Mouse (Mus musculus) midbrain, embryonic 12.5 days (tissue): ENCODE data around the gene Cntnap5c. TPM values are rescaled to one million over a fixed set of nuclear protein-coding genes. Genes with fewer than 3 reads are reported as not detected.
"Not testable (repeated sequence)": the region's sequence is repeated elsewhere in the genome, so short reads cannot be mapped to it uniquely, and the experiment has no call there.

Experiments used
- ATAC-seq: fragments of 200-750 bp; cut with Nextera tagmentation; 2 replicates; pipeline ENCODE4 v1.8.0; 2017; ENCODE audit warnings: low read depth, moderate TSS enrichment, moderate library complexity; ENCODE audit not compliant: low FRiP score
- H3K27ac ChIP-seq: fragments of 300-500 bp; sonication (generic); replicated peaks from 2 replicates; pipeline ENCODE4 v1.5.1; 2016; ENCODE audit warnings: mild to moderate bottlenecking
- H3K27me3 ChIP-seq: fragments of 300-500 bp; sonication (generic); 2 replicates; pipeline ENCODE4 v1.6.1; 2016; ENCODE audit warnings: mild to moderate bottlenecking
- H3K36me3 ChIP-seq: fragments of 300-500 bp; sonication (generic); 2 replicates; pipeline ENCODE4 v1.6.1; 2016
- H3K4me1 ChIP-seq: fragments of 300-500 bp; sonication (generic); 2 replicates; pipeline ENCODE4 v1.6.1; 2016
- H3K4me2 ChIP-seq: fragments of 300-500 bp; sonication (generic); replicated peaks from 2 replicates; pipeline ENCODE4 v1.6.1; 2016; ENCODE audit warnings: mild to moderate bottlenecking, moderate library complexity
- H3K4me3 ChIP-seq: fragments of 300-500 bp; sonication (generic); 2 replicates; pipeline ENCODE4 v1.5.1; 2016; ENCODE audit warnings: mild to moderate bottlenecking
- H3K9ac ChIP-seq: fragments of 300-500 bp; sonication (generic); replicated peaks from 2 replicates; pipeline ENCODE4 v1.6.1; 2016; ENCODE audit warnings: mild to moderate bottlenecking, moderate library complexity
- H3K9me3 ChIP-seq: fragments of 300-500 bp; sonication (generic); 2 replicates; pipeline ENCODE4 v1.6.1; 2016; ENCODE audit warnings: mild to moderate bottlenecking
- WGBS: fragments of 180-500 bp; shearing (Covaris S2); methylation state at CpG from one replicate; pipeline ENCODE4 v1.1.7; 2016; 5-methylcytosine and 5-hydroxymethylcytosine counted together
- polyA plus RNA-seq: library from polyadenylated mRNA; unstranded; fragments of >200 nt; fragmentation: Nextera tagmentation; extraction: Ambion mirVana; gene quantifications from 2 replicates; pipeline ENCODE4 v1.2.1, GENCODE M21; 2016

Gene Cntnap5c
- polyA plus RNA-seq, 1 experiment from 2014 or later: 0.92 TPM

GRCm38 (mm10) chr17:57855811-57856210 lies 86.4 kb downstream of the Cntnap5c start:
- H3K4me1 ChIP-seq, H3K4me2 ChIP-seq, H3K9ac ChIP-seq, H3K4me3 ChIP-seq, H3K27me3 ChIP-seq, H3K9me3 ChIP-seq, H3K27ac ChIP-seq, H3K36me3 ChIP-seq, ATAC-seq: not testable (repeated sequence)
- WGBS: no CpG with 5 or more reads among the region's 4 CpGs

GRCm38 (mm10) chr17:57865996-57866395 lies 96.6 kb downstream of the Cntnap5c start:
- no peak for ATAC-seq

GRCm38 (mm10) chr17:57887742-57888389 lies 118.5 kb downstream of the Cntnap5c start:
- H3K4me2 ChIP-seq: no peak overlapping the region
- no peaks in the 10 kb centered on the region for H3K9me3 ChIP-seq
- no peak overlapping the region for H3K9ac ChIP-seq
- no peaks in the 10 kb centered on the region for H3K4me1 ChIP-seq
- H3K27ac ChIP-seq: no peak overlapping the region
- no peaks in the 10 kb centered on the region for H3K27me3 ChIP-seq
- WGBS: 83% methylated on average over 4 of the region's 4 CpGs
- H3K4me3 ChIP-seq: no peak overlapping the region
- no peaks in the 10 kb centered on the region for H3K36me3 ChIP-seq
- ATAC-seq: no peak

More at GRCm38 (mm10) chr17:57865996-57866395, 96.6 kb downstream of the Cntnap5c start:
- Histone ChIP-seq H3K36me3 (no peaks in the 10 kb centered on the region), H3K4me3 (no peak overlapping the region), H3K9me3 (no peaks in the 10 kb centered on the region), H3K27me3 (no peaks in the 10 kb centered on the region), H3K4me1 (no peaks in the 10 kb centered on the region), H3K4me2 (no peak overlapping the region), H3K27ac (no peak overlapping the region), H3K9ac (no peak overlapping the region)

GRCm38 (mm10) chr17:57911770-57912293 lies 142.5 kb downstream of the Cntnap5c start:
- Histone ChIP-seq H3K4me2 (no peak overlapping the region), H3K9ac (no peak overlapping the region)
- ATAC-seq: no peak

GRCm38 (mm10) chr17:57984230-57984629 lies 214.9 kb downstream of the Cntnap5c start:
- WGBS: 89% methylated on average over 3 of the region's 3 CpGs
- no peaks in the 10 kb centered on the region for H3K4me1 ChIP-seq
- H3K27me3 ChIP-seq: no peaks in the 10 kb centered on the region
- no peak for ATAC-seq
- H3K9me3 ChIP-seq: no peaks in the 10 kb centered on the region
- no peaks in the 10 kb centered on the region for H3K36me3 ChIP-seq
- no peak overlapping the region for H3K4me2 ChIP-seq
- H3K9ac ChIP-seq: no peak overlapping the region
- no peak overlapping the region for H3K27ac ChIP-seq
- no peak overlapping the region for H3K4me3 ChIP-seq

More at GRCm38 (mm10) chr17:57911770-57912293, 142.5 kb downstream of the Cntnap5c start:
- no peaks in the 10 kb centered on the region for H3K36me3 ChIP-seq
- H3K9me3 ChIP-seq: no peaks in the 10 kb centered on the region
- no peaks in the 10 kb centered on the region for H3K4me1 ChIP-seq
- H3K27me3 ChIP-seq: no peaks in the 10 kb centered on the region
- no peak overlapping the region for H3K4me3 ChIP-seq
- H3K27ac ChIP-seq: no peak overlapping the region

GRCm38 (mm10) chr17:57988420-57988819 lies 219.1 kb downstream of the Cntnap5c start:
- H3K4me2 ChIP-seq: no peak overlapping the region
- H3K9ac ChIP-seq: no peak overlapping the region
- no peak overlapping the region for H3K4me3 ChIP-seq
- no peak for ATAC-seq
- no peaks in the 10 kb centered on the region for H3K9me3 ChIP-seq
- no peaks in the 10 kb centered on the region for H3K27me3 ChIP-seq
- WGBS: 44% methylated on average over 2 of the region's 2 CpGs
- no peaks in the 10 kb centered on the region for H3K4me1 ChIP-seq
- no peaks in the 10 kb centered on the region for H3K36me3 ChIP-seq
- H3K27ac ChIP-seq: no peak overlapping the region

- no peak for ATAC-seq
- WGBS: 24% methylated on average over 1 of the region's 1 CpGs
- H3K36me3 ChIP-seq: no peaks in the 10 kb centered on the region
- H3K4me2 ChIP-seq: no peak overlapping the region
- no peaks in the 10 kb centered on the region for H3K9me3 ChIP-seq
- H3K4me1 ChIP-seq: no peaks in the 10 kb centered on the region
- no peak overlapping the region for H3K9ac ChIP-seq
- H3K27ac ChIP-seq: no peak overlapping the region
- no peaks in the 10 kb centered on the region for H3K27me3 ChIP-seq
- H3K4me3 ChIP-seq: no peak overlapping the region
These were observed 227.1 kb downstream of the Cntnap5c start for GRCm38 (mm10) chr17:57996461-57996860.

GRCm38 (mm10) chr17:57999080-57999479 lies 229.7 kb downstream of the Cntnap5c start:
- H3K27me3 ChIP-seq: no peaks in the 10 kb centered on the region
- H3K4me3 ChIP-seq: no peak overlapping the region
- no peak for ATAC-seq
- 81% methylated on average over 2 of the region's 2 CpGs for WGBS
- H3K9me3 ChIP-seq: no peaks in the 10 kb centered on the region
- no peaks in the 10 kb centered on the region for H3K4me1 ChIP-seq
- H3K4me2 ChIP-seq: no peak overlapping the region
- H3K27ac ChIP-seq: no peak overlapping the region
- no peak overlapping the region for H3K9ac ChIP-seq
- H3K36me3 ChIP-seq: no peaks in the 10 kb centered on the region

GRCm38 (mm10) chr17:58002845-58003244 lies 233.5 kb downstream of the Cntnap5c start:
- Histone ChIP-seq H3K4me3 (no peak overlapping the region), H3K27me3 (no peaks in the 10 kb centered on the region), H3K9ac (no peak overlapping the region), H3K27ac (no peak overlapping the region), H3K4me1 (no peaks in the 10 kb centered on the region), H3K9me3 (no peaks in the 10 kb centered on the region), H3K36me3 (no peaks in the 10 kb centered on the region), H3K4me2 (no peak overlapping the region)
- ATAC-seq: no peak
- WGBS: 75% methylated on average over 5 of the region's 5 CpGs

GRCm38 (mm10) chr17:58003322-58003721 lies 234.0 kb downstream of the Cntnap5c start:
- H3K9ac ChIP-seq: no peak overlapping the region
- 35% methylated on average over 1 of the region's 1 CpGs for WGBS
- no peaks in the 10 kb centered on the region for H3K27me3 ChIP-seq
- H3K4me1 ChIP-seq: no peaks in the 10 kb centered on the region
- no peaks in the 10 kb centered on the region for H3K36me3 ChIP-seq
- no peak for ATAC-seq
- H3K27ac ChIP-seq: no peak overlapping the region
- H3K9me3 ChIP-seq: no peaks in the 10 kb centered on the region
- no peak overlapping the region for H3K4me3 ChIP-seq
- H3K4me2 ChIP-seq: no peak overlapping the region

GRCm38 (mm10) chr17:58004491-58004890 lies 235.1 kb downstream of the Cntnap5c start:
- Histone ChIP-seq H3K4me1 (no peaks in the 10 kb centered on the region), H3K9me3 (no peaks in the 10 kb centered on the region), H3K4me2 (no peak overlapping the region), H3K9ac (no peak overlapping the region), H3K36me3 (no peaks in the 10 kb centered on the region), H3K4me3 (no peak overlapping the region), H3K27ac (no peak overlapping the region), H3K27me3 (no peaks in the 10 kb centered on the region)
- no peak for ATAC-seq
- WGBS: 77% methylated on average over 2 of the region's 2 CpGs

- Histone ChIP-seq H3K9me3 (no peaks in the 10 kb centered on the region), H3K4me1 (no peaks in the 10 kb centered on the region), H3K36me3 (no peaks in the 10 kb centered on the region), H3K4me3 (no peak overlapping the region), H3K9ac (no peak overlapping the region), H3K27ac (no peak overlapping the region), H3K4me2 (no peak overlapping the region), H3K27me3 (no peaks in the 10 kb centered on the region)
- ATAC-seq: no peak
- 74% methylated on average over 2 of the region's 2 CpGs for WGBS
These were observed 271.8 kb downstream of the Cntnap5c start for GRCm38 (mm10) chr17:58041178-58041577.

GRCm38 (mm10) chr17:58045149-58045548 lies 275.8 kb downstream of the Cntnap5c start:
- Histone ChIP-seq H3K27ac (no peak overlapping the region), H3K4me2 (no peak overlapping the region), H3K36me3 (no peaks in the 10 kb centered on the region), H3K4me3 (no peak overlapping the region), H3K27me3 (no peaks in the 10 kb centered on the region), H3K9ac (no peak overlapping the region), H3K9me3 (no peaks in the 10 kb centered on the region), H3K4me1 (no peaks in the 10 kb centered on the region)
- ATAC-seq: no peak
